Mouse (Mus musculus) Patski (cell line): Measurements from ENCODE around the gene Elovl3. TPM values are rescaled to one million over a fixed set of nuclear protein-coding genes. Genes with fewer than 3 reads are reported as not detected.
"Not testable (repeated sequence)": the region's sequence is repeated elsewhere in the genome, so short reads cannot be mapped to it uniquely, and the experiment has no call there.

Source experiments
- ATAC-seq: fragments of 100-300 bp; one replicate; pipeline ENCODE4 v1.8.0; 2021
- CTCF ChIA-PET: fragments of 350-600 bp; sonication (Branson Sonifier 250); formaldehyde crosslinking; loops from one replicate; lab custom pipeline; 2022; ENCODE audit warnings: inconsistent platforms; lab: Charles Lee
- POLR2A ChIA-PET: fragments of 350-600 bp; sonication (Branson Sonifier 250); formaldehyde crosslinking; loops from one replicate; lab custom pipeline; 2022; ENCODE audit warnings: antibody characterized with exemption, inconsistent platforms; lab: Charles Lee
- DNase-seq: peaks from one replicate; pipeline ENCODE4 v3.0.0-alpha.2; 2011; ENCODE audit warnings: low read depth, low spot score
- H3K27me3 ChIP-seq: fragments of 371-371 bp; one replicate; pipeline ENCODE4 v1.5.1; 2021
- CTCF ChIP-seq: fragments of 100-300 bp; IDR thresholded peaks from one replicate; pipeline ENCODE4 v1.5.1; 2021
- in situ Hi-C: fragments of 300-500 bp; cut with MboI; formaldehyde crosslinking; loops from 3 replicates; pipeline ENCODE4 v1.11.1; 2018; ENCODE audit warnings: low pct_unique_long_range_greater_than_20kb, mixed read lengths
- polyA plus RNA-seq: library from polyadenylated mRNA; unstranded; gene quantifications from one replicate; pipeline ENCODE4 v1.2.3, GENCODE M21; 2021

Elovl3 gene
- polyA plus RNA-seq, 1 experiment from 2014 or later: not detected

DNA sequence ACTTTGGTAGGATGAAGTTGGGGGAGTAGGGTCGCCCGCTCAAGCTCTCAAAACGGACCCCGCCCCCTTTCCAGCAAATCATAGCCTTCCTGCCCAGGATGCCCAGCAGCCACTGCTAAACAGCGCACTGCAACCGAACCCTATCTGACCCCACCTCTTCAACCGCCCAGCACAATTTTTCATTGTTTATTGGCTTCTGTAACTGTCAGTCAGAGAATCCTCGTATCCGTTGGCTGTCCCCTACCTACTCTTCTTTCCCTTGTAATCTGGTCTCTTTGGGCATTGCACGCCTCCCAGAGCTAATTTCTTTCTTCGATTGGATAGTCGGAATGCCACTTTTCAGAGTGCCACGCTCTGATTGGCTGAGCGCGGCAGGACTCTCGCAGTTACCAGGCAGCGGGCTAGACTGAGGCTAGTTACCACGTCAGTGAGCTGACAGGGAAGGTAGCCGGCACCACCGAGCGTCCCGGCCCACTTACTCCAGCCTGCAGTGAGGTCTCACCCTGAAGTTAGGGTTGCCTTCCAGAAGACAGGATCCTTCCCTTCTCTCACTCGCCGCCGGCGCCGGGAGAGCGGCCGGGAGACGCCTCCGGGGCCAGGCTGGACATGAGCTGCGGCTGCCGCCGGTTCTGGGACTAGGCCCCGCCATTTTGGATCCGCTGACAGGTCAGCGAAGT lies 20.6 kb downstream of the Elovl3 start, which contains the start of gene Gbf1:
Gbf1 (plus strand) TSS at position 383 of the 677 bp plus-strand sequence.
- in situ Hi-C loops: no loop called here
- ATAC-seq (peak; percentile 98), DNase-seq (peak; percentile 99)
- TF ChIP-seq CTCF: no peak
- H3K27me3 ChIP-seq: peaks cover 31% of the 10 kb centered on the region
- ChIA-PET CTCF (interaction anchor here (0.7 kb wide), 1 partner anchor 84 kb away, joined by 3 read pairs; no protein-coding TSS in a partner anchor), POLR2A (interaction anchor here (1.1 kb wide), 1 partner anchor 77 kb away, joined by 3 read pairs; the partner anchor contains the start of gene Nolc1)

DNA sequence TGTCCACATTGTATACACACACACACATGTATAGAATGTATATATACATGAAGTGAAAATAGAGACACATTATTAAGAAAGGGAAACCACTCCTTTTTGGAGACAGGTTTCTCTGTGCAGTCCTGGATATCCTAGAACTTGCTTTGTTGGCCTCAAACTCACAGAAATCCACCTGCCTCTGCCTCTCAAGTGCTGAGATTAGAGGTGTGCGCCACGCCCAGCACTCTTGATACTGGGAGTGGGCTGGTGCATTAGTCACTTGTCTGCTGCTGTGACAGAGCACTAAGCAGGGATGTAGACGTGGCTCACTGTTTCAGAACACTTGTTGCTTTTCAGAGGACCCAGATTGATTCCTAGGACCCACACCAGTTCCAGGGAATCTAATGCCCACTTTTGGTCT lies 34.3 kb downstream of the Elovl3 start:
- CTCF ChIA-PET: no interaction called here
- DNase-seq: no peak

DNA sequence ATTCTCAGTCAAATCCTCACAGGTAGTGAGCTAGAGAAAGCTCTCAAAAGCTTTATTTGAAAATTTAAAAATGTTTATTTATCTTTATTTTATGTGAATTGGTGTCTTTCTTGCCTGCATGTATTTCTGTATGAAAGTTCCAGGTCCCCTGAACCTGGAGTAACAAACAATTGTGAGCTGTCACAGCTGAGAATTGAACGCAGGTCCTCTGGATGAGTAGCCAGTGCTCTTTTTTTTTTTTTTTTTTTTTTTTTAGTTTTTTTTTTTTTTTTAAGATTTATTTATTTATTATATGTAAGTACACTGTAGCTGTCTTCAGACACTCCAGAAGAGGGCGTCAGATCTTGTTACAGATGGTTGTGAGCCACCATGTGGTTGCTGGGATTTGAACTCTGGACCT lies 35.5 kb downstream of the Elovl3 start:
- DNase-seq, H3K27me3 ChIP-seq, POLR2A ChIA-PET, in situ Hi-C loops, ATAC-seq: not testable (repeated sequence)
- CTCF ChIA-PET: interaction anchor here (1.8 kb wide), 1 partner anchor 12 kb away, joined by 6 read pairs; no protein-coding TSS in a partner anchor

More for the DNA sequence above, 34.3 kb downstream of the Elovl3 start:
- POLR2A ChIA-PET: no interaction called here
- no peak for ATAC-seq
- in situ Hi-C loops: no loop called here
- no peak for TF ChIP-seq CTCF
- H3K27me3 ChIP-seq: no peaks in the 10 kb centered on the region

DNA sequence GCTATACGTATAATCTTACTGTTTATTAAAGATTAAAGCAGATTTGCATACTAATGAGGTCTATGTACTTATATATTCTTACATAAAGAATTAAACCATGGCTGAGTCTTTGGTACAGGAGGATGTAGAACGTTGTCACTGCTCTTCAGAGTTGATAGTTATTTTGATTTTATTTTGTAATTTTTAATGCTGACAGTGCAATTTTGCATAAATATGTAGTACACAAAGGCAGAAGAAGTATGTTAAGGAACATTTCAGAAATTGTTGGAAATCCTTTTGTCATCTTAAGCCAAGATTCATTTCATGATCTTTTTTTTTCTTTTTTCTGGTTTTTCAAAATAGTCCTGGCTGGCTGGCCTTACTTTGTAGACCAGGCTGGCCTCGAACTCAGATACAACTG lies 37.7 kb downstream of the Elovl3 start:
- POLR2A ChIA-PET: no interaction called here
- in situ Hi-C loops: no loop called here
- DNase-seq (no peak), ATAC-seq (no peak)
- TF ChIP-seq CTCF: no peak
- no peaks in the 10 kb centered on the region for H3K27me3 ChIP-seq
- CTCF ChIA-PET: no interaction called here

DNA sequence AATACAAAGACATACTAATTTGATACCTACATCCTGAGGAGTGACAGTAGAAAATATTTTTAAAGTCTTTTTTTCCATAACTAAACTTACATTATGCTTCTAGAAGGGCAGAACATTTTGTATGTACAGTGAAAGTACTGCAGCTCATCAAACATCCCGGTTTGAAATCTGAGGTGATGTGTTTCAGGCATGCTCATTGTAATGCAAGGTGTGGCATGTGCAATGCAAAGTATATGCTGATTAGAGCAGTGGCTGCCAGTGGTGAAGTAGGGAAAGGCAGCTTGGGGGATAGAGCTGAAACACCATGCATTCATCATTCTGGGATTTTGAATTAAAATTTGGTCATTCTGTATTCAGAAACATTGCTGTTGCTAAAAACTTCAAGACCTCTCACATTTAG lies 38.2 kb downstream of the Elovl3 start:
- CTCF ChIA-PET: no interaction called here

DNA sequence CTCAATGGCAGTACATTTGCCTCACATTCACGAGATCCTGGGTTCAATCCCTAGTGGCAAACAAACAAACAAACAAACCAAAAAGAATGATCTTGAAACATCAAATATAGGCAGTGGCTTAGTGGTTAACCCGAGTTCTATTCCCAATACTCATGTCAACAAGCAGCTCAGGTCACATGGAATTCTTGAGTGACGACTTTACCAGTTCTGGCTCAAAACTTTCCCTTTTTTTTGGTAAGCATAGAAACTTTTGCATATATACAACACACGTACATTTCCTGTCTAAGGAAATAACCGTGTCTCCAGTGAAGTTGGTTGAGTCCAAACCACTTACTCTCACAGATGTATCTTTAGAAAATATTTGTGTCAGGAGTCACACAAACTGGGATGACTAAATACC lies 40.8 kb downstream of the Elovl3 start:
- no peaks in the 10 kb centered on the region for H3K27me3 ChIP-seq
- in situ Hi-C loops: no loop called here
- DNase-seq (no peak), ATAC-seq (no peak)
- ChIA-PET POLR2A (no interaction called here), CTCF (interaction anchor here (0.8 kb wide), 1 partner anchor 184 kb away, joined by 3 read pairs; no protein-coding TSS in a partner anchor)
- TF ChIP-seq CTCF: no peak

More for the DNA sequence above, 38.2 kb downstream of the Elovl3 start:
- DNase-seq: no peak
- no peak for TF ChIP-seq CTCF
- no peak for ATAC-seq
- in situ Hi-C loops: no loop called here
- H3K27me3 ChIP-seq: no peaks in the 10 kb centered on the region
- POLR2A ChIA-PET: no interaction called here

DNA sequence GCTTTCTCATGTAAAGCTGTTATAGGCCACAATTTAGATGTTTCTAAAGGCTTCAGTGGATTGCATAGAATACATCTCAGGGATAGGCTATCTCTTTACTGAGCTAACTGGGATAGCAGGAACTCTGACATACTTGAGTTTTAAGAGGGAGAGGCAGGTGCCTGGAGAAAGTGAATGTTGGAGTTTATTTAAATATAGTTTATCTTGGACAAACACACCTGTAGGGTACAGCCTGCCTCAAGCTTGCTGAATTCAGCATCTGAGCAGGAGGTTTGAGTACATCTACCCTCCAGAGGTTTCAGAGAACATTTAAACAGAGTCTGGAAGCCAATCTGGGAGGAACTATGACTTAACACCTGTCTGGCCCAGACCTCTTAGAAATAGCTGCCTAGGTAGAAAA lies 43.5 kb downstream of the Elovl3 start:
- no peak for ATAC-seq
- no peaks in the 10 kb centered on the region for H3K27me3 ChIP-seq
- no peak for TF ChIP-seq CTCF
- in situ Hi-C loops: no loop called here
- no peak for DNase-seq
- POLR2A ChIA-PET: interaction anchor here (0.7 kb wide), 1 partner anchor 21 kb away, joined by 3 read pairs; no protein-coding TSS in a partner anchor
- CTCF ChIA-PET: no interaction called here

DNA sequence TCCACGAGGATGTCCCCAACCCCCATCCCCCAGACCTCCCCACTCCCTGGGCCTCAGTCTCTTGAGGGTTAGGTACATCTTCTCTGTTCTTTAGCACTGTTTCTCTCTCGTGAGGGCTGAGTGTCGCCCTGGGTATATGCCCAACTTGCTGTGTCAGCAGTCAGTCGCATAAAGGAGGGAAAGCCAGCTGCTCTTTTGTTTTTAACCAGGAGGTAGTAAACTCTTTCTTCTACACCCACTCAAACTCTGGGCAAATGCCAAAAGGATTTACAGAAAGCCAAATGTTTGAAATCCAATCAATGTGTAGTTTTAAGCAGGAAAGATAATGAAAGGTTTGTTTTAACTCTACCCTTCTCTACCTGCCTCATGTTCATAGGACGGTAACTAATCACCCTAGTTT lies 45.3 kb downstream of the Elovl3 start:
- ChIA-PET POLR2A (no interaction called here), CTCF (interaction anchor here (1.7 kb wide), 1 partner anchor 14 kb away, joined by 7 read pairs; no protein-coding TSS in a partner anchor)
- in situ Hi-C loops: no loop called here
- DNase-seq: no peak
- no peak for ATAC-seq
- no peak for TF ChIP-seq CTCF
- no peaks in the 10 kb centered on the region for H3K27me3 ChIP-seq

DNA sequence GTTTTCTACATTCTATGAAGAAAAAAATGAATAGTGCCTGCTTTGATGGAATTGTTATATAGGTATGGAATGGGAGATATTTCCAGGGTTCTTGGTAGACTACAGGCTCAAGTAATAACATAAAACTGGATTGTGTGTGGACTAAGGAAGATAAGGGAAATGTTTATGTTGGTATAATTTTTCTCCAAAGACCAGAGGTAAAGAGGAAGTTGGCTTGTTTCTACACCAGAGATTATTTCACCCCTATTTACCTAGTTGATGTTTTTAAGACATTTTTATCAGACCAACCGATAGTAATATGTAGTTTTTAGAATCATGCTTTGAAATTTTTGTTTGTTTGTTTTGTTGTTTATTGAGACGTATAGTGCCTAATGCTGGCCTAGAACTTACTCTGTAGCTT lies 48.6 kb downstream of the Elovl3 start:
- H3K27me3 ChIP-seq: no peaks in the 10 kb centered on the region
- CTCF ChIA-PET: interaction anchor here (1.4 to 1.7 kb wide), 2 partner anchors 12 to 31 kb away, joined by 3 to 6 read pairs; no protein-coding TSS in a partner anchor
- no peak for TF ChIP-seq CTCF
- in situ Hi-C loops: no loop called here
- POLR2A ChIA-PET: no interaction called here
- no peak for DNase-seq
- no peak for ATAC-seq

DNA sequence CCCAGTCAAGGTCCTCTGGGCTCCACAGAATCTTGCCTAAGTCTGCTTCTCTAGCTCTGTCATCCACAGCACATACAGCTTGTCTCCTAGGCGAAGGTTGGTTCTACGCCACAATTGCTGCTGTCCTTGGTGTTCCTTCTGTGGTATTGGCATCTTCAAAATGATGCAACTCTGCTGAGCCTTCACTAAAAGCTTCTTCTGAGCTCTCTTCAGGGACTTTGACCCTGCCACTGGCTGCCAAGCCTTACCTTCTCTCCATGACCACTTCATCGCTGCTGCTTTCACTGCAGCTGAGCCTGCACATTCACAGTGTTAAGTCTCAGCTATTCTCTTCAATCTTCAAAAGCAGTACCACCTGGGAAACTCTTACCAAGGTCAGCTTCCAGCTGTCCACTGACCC lies 50.5 kb downstream of the Elovl3 start:
- ChIA-PET POLR2A (no interaction called here), CTCF (interaction anchor here (1.2 kb wide), 1 partner anchor 29 kb away, joined by 3 read pairs; no protein-coding TSS in a partner anchor)
- in situ Hi-C loops: no loop called here
- no peaks in the 10 kb centered on the region for H3K27me3 ChIP-seq
- DNase-seq (no peak), ATAC-seq (no peak)
- no peak for TF ChIP-seq CTCF

Other genes starting within 250 kb of the Elovl3 start
- 18.4 TPM for gene Armh3, start 133.4 kb upstream of the Elovl3 start, polyA plus RNA-seq
- 15.6 TPM for gene Hps6, start 128.4 kb upstream of the Elovl3 start, polyA plus RNA-seq
- gene Pprc1, start 87.0 kb upstream of the Elovl3 start, polyA plus RNA-seq: 33.2 TPM
- 169 TPM for gene Ldb1, start 86.7 kb upstream of the Elovl3 start, polyA plus RNA-seq
- 66.3 TPM for gene Nolc1, start 56.0 kb upstream of the Elovl3 start, polyA plus RNA-seq
- not detected for gene Pitx3, start 16.4 kb downstream of the Elovl3 start, polyA plus RNA-seq
- gene Gbf1, start 20.6 kb downstream of the Elovl3 start, polyA plus RNA-seq: 55.0 TPM
- 48.2 TPM for gene Nfkb2, start 172.4 kb downstream of the Elovl3 start, polyA plus RNA-seq
- 11.9 TPM for gene Psd, start 195.3 kb downstream of the Elovl3 start, polyA plus RNA-seq
- gene Fbxl15, start 196.3 kb downstream of the Elovl3 start, polyA plus RNA-seq: 13.9 TPM
- gene Cuedc2, start 206.8 kb downstream of the Elovl3 start, polyA plus RNA-seq: 264 TPM
- gene Mfsd13a, start 209.2 kb downstream of the Elovl3 start, polyA plus RNA-seq: 11.7 TPM
- 0.42 TPM for gene 2310034G01Rik, start 218.4 kb downstream of the Elovl3 start, polyA plus RNA-seq